25 mouse cellular contexts compared by ENCODE assay signal in the genomic region with DNA sequence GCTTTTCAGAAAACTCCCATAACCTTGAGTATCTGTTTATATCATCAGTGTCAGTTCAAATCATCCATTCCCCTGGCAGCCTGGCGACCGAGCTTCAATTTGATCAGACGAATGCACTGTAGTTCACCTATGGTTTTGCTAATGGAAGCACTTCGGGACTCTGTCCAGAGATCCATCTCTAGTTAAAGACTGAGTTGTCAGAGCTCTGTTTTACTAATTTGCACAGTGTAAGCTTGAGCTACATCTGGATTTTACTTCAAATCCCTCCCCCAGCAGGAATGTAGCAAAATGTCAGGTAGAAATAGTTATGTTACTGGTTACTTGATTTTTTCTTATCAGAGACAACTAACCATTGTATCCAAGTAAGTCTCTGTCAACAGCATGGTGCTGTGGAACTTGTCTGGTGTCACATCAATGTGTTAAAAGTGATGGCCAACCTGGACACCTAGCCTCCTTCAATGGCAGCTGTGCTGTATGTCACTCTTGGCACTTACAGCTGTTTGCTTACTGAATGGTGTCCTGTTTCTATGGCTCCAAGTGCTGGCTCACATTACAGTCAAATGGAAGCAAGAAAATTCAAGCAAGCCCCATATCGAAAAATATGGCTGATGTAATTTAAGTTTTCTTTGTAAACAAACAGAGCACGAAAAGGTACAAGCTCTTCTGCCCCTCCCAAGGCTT. TPM values are rescaled to one million over a fixed set of nuclear protein-coding genes. Genes with fewer than 3 reads are reported as not detected.
DNase-seq lines count a peak whose midpoint lies in the region; ATAC-seq and TF ChIP-seq lines count a peak whose summit lies in the region.
"Had no signal": no experiment of that assay in that cellular context is flagged by ENCODE, and none has a peak within 500 bp of the region (broad histone marks: within the 10 kb centered on the region; RNA-seq: fewer than 3 reads in every experiment).

No protein-coding gene starts in this region.

- H3K36me3 ChIP-seq in liver, embryonic 11.5 days (ENCODE audit: control insufficient read depth, insufficient read depth, low read length): no peaks in the 10 kb centered on the region
- H3K36me3 ChIP-seq in myocyte (ENCODE audit: control insufficient read depth, insufficient read depth): no peaks in the 10 kb centered on the region
- H3K36me3 ChIP-seq: embryonic facial prominence, embryonic 15.5 days; forebrain, embryonic 12.5 days; forebrain, embryonic 15.5 days; G1E; heart, embryonic 10.5 days; heart, embryonic 13.5 days; hindbrain, embryonic 12.5 days; hindbrain, embryonic 15.5 days had no signal

- H3K79me2 ChIP-seq in myocyte (ENCODE audit: control insufficient read depth, insufficient read depth): no peaks in the 10 kb centered on the region

- no peak overlapping the region for H3K4me3 ChIP-seq in gastrocnemius, adult 2 months
- H3K4me3 ChIP-seq in liver, embryonic 11.5 days (ENCODE audit: low read depth, low read length): no peak overlapping the region
- no peak overlapping the region for H3K4me3 ChIP-seq in myocyte
- H3K4me3 ChIP-seq: embryonic facial prominence, embryonic 15.5 days; forebrain, embryonic 12.5 days; forebrain, embryonic 15.5 days; heart, adult 2 months; heart, embryonic 10.5 days; heart, embryonic 13.5 days; hindbrain, embryonic 12.5 days; hindbrain, embryonic 15.5 days had no signal

- no peaks in the 10 kb centered on the region for H3K4me1 ChIP-seq in liver, embryonic 11.5 days (replicated peaks; ENCODE audit: control insufficient read depth, insufficient read depth, low read length)
- H3K4me1 ChIP-seq: embryonic facial prominence, embryonic 15.5 days; forebrain, embryonic 15.5 days; heart, embryonic 13.5 days; hindbrain, embryonic 15.5 days had no signal

- no peaks in the 10 kb centered on the region for H3K9me3 ChIP-seq in liver, embryonic 11.5 days (ENCODE audit: control insufficient read depth, low read length)
- H3K9me3 ChIP-seq: embryonic facial prominence, embryonic 15.5 days; forebrain, embryonic 12.5 days; forebrain, embryonic 15.5 days; G1E; heart, embryonic 10.5 days; heart, embryonic 13.5 days; hindbrain, embryonic 12.5 days; hindbrain, embryonic 15.5 days had no signal

- no peak overlapping the region for H3K9ac ChIP-seq in liver, embryonic 11.5 days (ENCODE audit: low read depth, low read length)
- H3K9ac ChIP-seq: embryonic facial prominence, embryonic 15.5 days; forebrain, embryonic 12.5 days; forebrain, embryonic 15.5 days; heart, embryonic 13.5 days; hindbrain, embryonic 12.5 days; hindbrain, embryonic 15.5 days had no signal

- H3K4me2 ChIP-seq in liver, embryonic 11.5 days: no peak overlapping the region
- peak overlapping the region; percentile 37 for H3K4me2 ChIP-seq in myocyte (ENCODE audit: low read depth)
- H3K4me2 ChIP-seq: embryonic facial prominence, embryonic 15.5 days; forebrain, embryonic 12.5 days; forebrain, embryonic 15.5 days; heart, embryonic 13.5 days; hindbrain, embryonic 12.5 days; hindbrain, embryonic 15.5 days had no signal

- no peak for TF ChIP-seq CTCF in gastrocnemius, adult 2 months (IDR thresholded peaks at IDR 0.05)

- no peak for ATAC-seq in liver, embryonic 11.5 days (replicated peaks; ENCODE audit: low FRiP score)
- ATAC-seq in erythroid progenitor cell, adult 5-6 weeks (replicated peaks; ENCODE audit: low FRiP score, poor library complexity, severe bottlenecking): no peak
- ATAC-seq: forebrain, embryonic 15.5 days; Patski had no signal

- H3K27ac ChIP-seq in gastrocnemius, adult 2 months: peak overlapping the region; percentile 16; the same call in 1 of the 2 replicates
- H3K27ac ChIP-seq in liver, embryonic 11.5 days (ENCODE audit: low read depth, low read length): no peak overlapping the region
- H3K27ac ChIP-seq: embryonic facial prominence, embryonic 15.5 days; forebrain, embryonic 12.5 days; forebrain, embryonic 15.5 days; heart, adult 2 months; heart, embryonic 10.5 days; heart, embryonic 13.5 days; hindbrain, embryonic 12.5 days; hindbrain, embryonic 15.5 days had no signal

- WGBS in liver, embryonic 11.5 days: 70% methylated on average over 6 of the region's 6 CpGs

- no peak for DNase-seq in gastrocnemius, adult 2 months
- DNase-seq in gastrocnemius, postnatal 4 days (ENCODE audit: low spot score in 2 of 2): no peak
- peak; percentile 19 for DNase-seq in liver, embryonic 11.5 days (ENCODE audit: low spot score)
- no peak for DNase-seq in liver
- peak; percentile 30 for DNase-seq in forelimb bud, embryonic 11.5 days (ENCODE audit: low read depth, low spot score)
- no peak for DNase-seq in kidney, postnatal 36 days
- DNase-seq: adrenal gland, postnatal 10 days; adrenal gland, postnatal 36 days; cerebellum, adult 18-20 months; cerebellum, adult 9-10 months; cerebellum, postnatal 14 days; gastrocnemius, postnatal 14 days; heart, adult 2 months; heart, postnatal 14 days had no signal

- no peak overlapping the region for H3ac ChIP-seq in myocyte (ENCODE audit: control insufficient read depth, insufficient read length)

- no peaks in the 10 kb centered on the region for H3K27me3 ChIP-seq in liver, embryonic 11.5 days (replicated peaks; ENCODE audit: control insufficient read depth, insufficient read depth, low read length)
- no peaks in the 10 kb centered on the region for H3K27me3 ChIP-seq in myocyte (ENCODE audit: control insufficient read depth, insufficient read depth, insufficient read length)
- H3K27me3 ChIP-seq: embryonic facial prominence, embryonic 15.5 days; forebrain, embryonic 12.5 days; forebrain, embryonic 15.5 days; heart, embryonic 13.5 days; hindbrain, embryonic 12.5 days; hindbrain, embryonic 15.5 days; Patski had no signal

- intact Hi-C loops in gastrocnemius, adult 2 months (cut with DNase I): no loop called here

- TF ChIP-seq POLR2A in myocyte (IDR thresholded peaks at IDR 0.05; ENCODE audit: insufficient read length, low read depth): no peak

TF ChIP-seq in myocyte, 11 proteins besides CTCF, POLR2A, EP300 and RAD21:
- TF ChIP-seq SRF (IDR thresholded peaks at IDR 0.05; ENCODE audit: control insufficient read depth, insufficient read length, low read depth): no peak
- TF ChIP-seq CEBPB (IDR thresholded peaks at IDR 0.05; ENCODE audit: insufficient read depth, poor library complexity, severe bottlenecking): no peak
- TF ChIP-seq MYOD1 (IDR thresholded peaks at IDR 0.05; ENCODE audit: control insufficient read depth in 1 of 3, insufficient read length in 2 of 3, low read depth in 2 of 3): peak; percentile 76 to 98 (median 97)
- no peak for TF ChIP-seq REST (IDR thresholded peaks at IDR 0.05; ENCODE audit: insufficient read depth, insufficient read length)
- TF ChIP-seq MYOG (IDR thresholded peaks at IDR 0.05; ENCODE audit: control insufficient read depth in 1 of 3, insufficient read depth in 1 of 3, insufficient read length in 2 of 3, low read depth in 2 of 3): peak in 2 of 3 experiments; percentile 52 to 84
- peak; percentile 88 for TF ChIP-seq TCF3 (IDR thresholded peaks at IDR 0.05; ENCODE audit: insufficient read length, low read depth)
- peak; percentile 23 for TF ChIP-seq TCF12 (IDR thresholded peaks at IDR 0.05; ENCODE audit: insufficient read depth, poor library complexity, severe bottlenecking)
TF ChIP-seq in myocyte: peak in this region for 4.

RNA-seq across cellular contexts. Expression of gene Lifr, which starts 22.0 kb away (rescaled TPM):
- total RNA-seq in gastrocnemius, adult 2 months (2021): 10 to 100 TPM; 66.2 to 83.3 TPM
- 10 to 100 TPM; 58.4 to 59.1 TPM for total RNA-seq in gastrocnemius, postnatal 4 days (2021)
- 28.7 and 31.0 TPM in 2 replicates for polyA plus RNA-seq in liver, embryonic 11.5 days (2014; fragmentation: Nextera tagmentation; extraction: Ambion mirVana)
- polyA plus RNA-seq in myocyte (2012; fragmentation: generic; extraction: Trizol): 14.8 TPM
- under 0.01 and 1.7 TPM in 2 replicates for total RNA-seq in erythroid progenitor cell, adult 5-6 weeks (2015; ENCODE audit: low replicate concordance)
- 1.0 and 2.2 TPM in 2 replicates for total RNA-seq in erythroid progenitor cell, adult 5-6 weeks (2017; ENCODE audit: low replicate concordance)
- polyA plus RNA-seq: G1E had no signal

Comparison
In these comparisons a context has a peak if more than half of its experiments do, and no peak if none do; other contexts are left out.
1. DNase-seq: peak in liver, embryonic 11.5 days (single experiment) and forelimb bud, embryonic 11.5 days (single experiment); none in gastrocnemius, adult 2 months (single experiment), gastrocnemius, postnatal 4 days (0 of 2), liver (single experiment) and kidney, postnatal 36 days (0 of 2).
2. RNA of gene Lifr, which starts 22.0 kb away (total RNA-seq): 66.2 to 83.3 TPM in gastrocnemius, adult 2 months and 58.4 to 59.1 TPM in gastrocnemius, postnatal 4 days; under 0.01 to 2.2 TPM in erythroid progenitor cell, adult 5-6 weeks; every median in the first group is over 10 times any median in the second.